Mouse (Mus musculus) large intestine, adult 2 months (tissue): ENCODE results near the gene Foxi1. TPM values are rescaled to one million over a fixed set of nuclear protein-coding genes. Genes with fewer than 3 reads are reported as not detected.

ENCODE experiments used
- DNase-seq: peaks from one replicate; pipeline ENCODE4 v3.0.0-alpha.2; 2012; ENCODE audit warnings: low read depth, low spot score
- WGBS: fragments of 180-500 bp; shearing (Covaris S2); methylation state at CpG from one replicate; pipeline ENCODE4 v1.1.7; 2018; 5-methylcytosine and 5-hydroxymethylcytosine counted together
- polyA plus RNA-seq: library from polyadenylated mRNA; depleted of rRNA; stranded (reverse); fragments of >200 nt; gene quantifications from 2 replicates; pipeline ENCODE4 v1.2.3, GENCODE M21; 2012; rRNA removed

Foxi1 gene
- polyA plus RNA-seq, 1 experiment: not detected

GRCm38 (mm10) chr11:34166392-34166791 lies 41.5 kb downstream of the Foxi1 start:
- WGBS: 60% methylated on average over 4 of the region's 4 CpGs
- no peak for DNase-seq

GRCm38 (mm10) chr11:34165278-34165677 lies 42.6 kb downstream of the Foxi1 start:
- 94% methylated on average over 11 of the region's 11 CpGs for WGBS
- no peak for DNase-seq

GRCm38 (mm10) chr11:34158916-34159315 lies 49.0 kb downstream of the Foxi1 start:
- DNase-seq: no peak

GRCm38 (mm10) chr11:34155235-34155634 lies 52.7 kb downstream of the Foxi1 start:
- 51% methylated on average over 7 of the region's 7 CpGs for WGBS
- DNase-seq: no peak

More at GRCm38 (mm10) chr11:34158916-34159315, 49.0 kb downstream of the Foxi1 start:
- WGBS: 76% methylated on average over 9 of the region's 9 CpGs

Other genes with a start within 250 kb of the Foxi1 start
- 5.8 and 5.9 TPM in 2 replicates for gene Kcnmb1, start 245.1 kb downstream of the Foxi1 start, polyA plus RNA-seq
- gene Kcnip1, start 214.9 kb downstream of the Foxi1 start, polyA plus RNA-seq: 0.21 and 0.50 TPM in 2 replicates
- 4.8 and 7.3 TPM in 2 replicates for gene Lcp2, start 161.2 kb downstream of the Foxi1 start, polyA plus RNA-seq
- gene 4930469K13Rik, start 109.5 kb downstream of the Foxi1 start, polyA plus RNA-seq: not detected in 2 replicates
- 0.04 and 0.07 TPM in 2 replicates for gene Fam196b, start 106.7 kb upstream of the Foxi1 start, polyA plus RNA-seq